Mouse (Mus musculus) myocyte (in vitro differentiated cells): Measurements from ENCODE around the gene Vipr1.

Source experiments
- CEBPB ChIP-seq: IDR thresholded peaks from 2 replicates; pipeline ENCODE4 v1.6.1; 2011; ENCODE audit warnings: mild to moderate bottlenecking, moderate library complexity; ENCODE audit not compliant: poor library complexity, insufficient read depth, severe bottlenecking
- E2F4 ChIP-seq: IDR thresholded peaks from one replicate; pipeline ENCODE4 v1.6.1; 2011; ENCODE audit warnings: mild to moderate bottlenecking, control low read depth, moderate library complexity; ENCODE audit not compliant: insufficient read depth
- MAX ChIP-seq: IDR thresholded peaks from one replicate; pipeline ENCODE4 v1.6.1; 2011; ENCODE audit warnings: low read depth, mild to moderate bottlenecking, control low read depth
- MYOD1 ChIP-seq, 3 experiments: IDR thresholded peaks; one replicate each; pipeline ENCODE4 v1.6.1; 2011; ENCODE audit warnings: control low read depth in 2 of 3, low read depth in 2 of 3, mild to moderate bottlenecking in 2 of 3, moderate library complexity in 1 of 3; ENCODE audit not compliant: insufficient read length in 2 of 3, control insufficient read depth in 1 of 3
- MYOG ChIP-seq, 3 experiments: IDR thresholded peaks; one replicate each; pipeline ENCODE4 v1.6.1; 2011; ENCODE audit warnings: control low read depth in 2 of 3, low read depth in 2 of 3, mild to moderate bottlenecking in 2 of 3; ENCODE audit not compliant: insufficient read length in 2 of 3, control insufficient read depth in 1 of 3, insufficient read depth in 1 of 3
- POLR2A ChIP-seq: IDR thresholded peaks from one replicate; pipeline ENCODE4 v1.6.1; 2011; ENCODE audit warnings: low read depth, mild to moderate bottlenecking, control low read depth, moderate library complexity; ENCODE audit not compliant: insufficient read length
- POLR2AphosphoS2 ChIP-seq: IDR thresholded peaks from one replicate; pipeline ENCODE4 v1.6.1; 2011; ENCODE audit warnings: low read depth, control low read depth; ENCODE audit not compliant: insufficient read length
- REST ChIP-seq: IDR thresholded peaks from one replicate; pipeline ENCODE4 v1.6.1; 2011; ENCODE audit warnings: mild to moderate bottlenecking, control low read depth, moderate library complexity; ENCODE audit not compliant: insufficient read depth, insufficient read length
- TCF12 ChIP-seq: IDR thresholded peaks from one replicate; pipeline ENCODE4 v1.6.1; 2011; ENCODE audit warnings: mild to moderate bottlenecking, control low read depth; ENCODE audit not compliant: poor library complexity, insufficient read depth, severe bottlenecking
- TCF3 ChIP-seq: IDR thresholded peaks from one replicate; pipeline ENCODE4 v1.6.1; 2011; ENCODE audit warnings: low read depth, control low read depth; ENCODE audit not compliant: insufficient read length
- USF1 ChIP-seq: IDR thresholded peaks from one replicate; pipeline ENCODE4 v1.6.1; 2011; ENCODE audit warnings: low read depth, mild to moderate bottlenecking, control low read depth, moderate library complexity

- no peak for TF ChIP-seq POLR2A
- no peak for TF ChIP-seq POLR2AphosphoS2
- no peak for TF ChIP-seq E2F4
- no peak for TF ChIP-seq CEBPB
- no peak for TF ChIP-seq USF1
- TF ChIP-seq TCF12, result no peak
- no peak for TF ChIP-seq MAX
- no peak for TF ChIP-seq MYOG (IDR thresholded peaks at IDR 0.05; ENCODE audit: control insufficient read depth in 1 of 3, insufficient read depth in 1 of 3, insufficient read length in 2 of 3, low read depth in 2 of 3)
- no peak for TF ChIP-seq REST
- TF ChIP-seq MYOD1 (IDR thresholded peaks at IDR 0.05; ENCODE audit: control insufficient read depth in 1 of 3, insufficient read length in 2 of 3, low read depth in 2 of 3), result no peak
- TF ChIP-seq TCF3, result no peak
These were observed 74.5 kb downstream of the Vipr1 start for GRCm38 (mm10) chr9:121717048-121717447.
